Mouse (Mus musculus) thymus, adult 2 months (tissue): ENCODE data around the gene Gm28490. TPM values are rescaled to one million over a fixed set of nuclear protein-coding genes. Genes with fewer than 3 reads are reported as not detected.
"Not testable (repeated sequence)": the region's sequence is repeated elsewhere in the genome, so short reads cannot be mapped to it uniquely, and the experiment has no call there.

ENCODE experiments used
- DNase-seq: peaks from one replicate; pipeline ENCODE4 v3.0.0; 2021
- H3K27ac ChIP-seq: fragments of 200-500 bp; 2 replicates; pipeline ENCODE4 v1.5.1; 2012; ENCODE audit warnings: low read length, control low read depth; ENCODE audit not compliant: control insufficient read depth, insufficient read depth
- H3K27me3 ChIP-seq: fragments of 200-500 bp; 2 replicates; pipeline ENCODE4 v1.6.1; 2012; ENCODE audit warnings: mild to moderate bottlenecking, low read length, moderate library complexity, mixed read lengths; ENCODE audit not compliant: control insufficient read depth, insufficient read depth
- H3K36me3 ChIP-seq: fragments of 200-500 bp; 2 replicates; pipeline ENCODE4 v1.6.1; 2012; ENCODE audit warnings: mild to moderate bottlenecking, low read length, moderate library complexity; ENCODE audit not compliant: control insufficient read depth, insufficient read depth
- H3K4me1 ChIP-seq: fragments of 200-500 bp; replicated peaks from 2 replicates; pipeline ENCODE4 v1.6.1; 2012; ENCODE audit warnings: low read length; ENCODE audit not compliant: control insufficient read depth, insufficient read depth
- H3K4me3 ChIP-seq: fragments of 200-500 bp; 2 replicates; pipeline ENCODE4 v1.5.1; 2012; ENCODE audit warnings: mild to moderate bottlenecking, low read length, control low read depth, moderate library complexity; ENCODE audit not compliant: control insufficient read depth, insufficient read depth
- WGBS: fragments of 180-500 bp; shearing (Covaris S2); methylation state at CpG from one replicate; pipeline ENCODE4 v1.1.7; 2018; 5-methylcytosine and 5-hydroxymethylcytosine counted together
- polyA plus RNA-seq: library from polyadenylated mRNA; depleted of rRNA; stranded (reverse); fragments of >200 nt; gene quantifications from 2 replicates; pipeline ENCODE4 v1.2.3, GENCODE M21; 2012; rRNA removed

Gm28490 gene
- not detected in 2 replicates for polyA plus RNA-seq

DNA sequence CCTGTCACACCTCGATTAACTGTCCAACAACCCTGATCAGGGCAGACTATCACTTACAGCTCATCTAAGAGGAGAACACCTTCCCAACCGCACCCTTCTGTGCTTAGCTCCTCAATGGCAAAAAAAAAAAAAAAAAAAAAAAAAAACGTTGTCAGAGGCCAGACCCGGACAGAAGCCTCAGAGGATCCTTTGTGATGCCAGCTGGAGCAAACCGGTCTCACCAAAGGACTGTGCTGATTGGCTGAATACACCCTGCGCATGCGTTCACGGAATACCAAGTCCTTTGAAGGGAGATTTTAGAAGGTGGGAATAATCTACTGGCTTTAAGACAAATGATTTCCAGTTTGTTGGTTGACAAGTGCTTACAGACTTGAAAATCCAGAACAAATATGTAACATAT lies at the start of gene Gm28490:
Gene Gm28490, minus strand, starts transcription at position 101 of the 400 bp plus-strand sequence.
- no CpG with 5 or more reads among the region's 8 CpGs for WGBS
- not testable (repeated sequence) for DNase-seq

More for the DNA sequence above, at the start of gene Gm28490:
- not testable (repeated sequence) for H3K4me1 ChIP-seq, H3K36me3 ChIP-seq, H3K4me3 ChIP-seq, H3K27me3 ChIP-seq, H3K27ac ChIP-seq
